Mouse (Mus musculus): ENCODE measurements around the gene Nt5e. TPM values are rescaled to one million over a fixed set of nuclear protein-coding genes. Genes with fewer than 3 reads are reported as not detected.

The Nt5e gene
- polyA plus RNA-seq, 1 experiment from 2014 or later: 1.5 TPM

DNA sequence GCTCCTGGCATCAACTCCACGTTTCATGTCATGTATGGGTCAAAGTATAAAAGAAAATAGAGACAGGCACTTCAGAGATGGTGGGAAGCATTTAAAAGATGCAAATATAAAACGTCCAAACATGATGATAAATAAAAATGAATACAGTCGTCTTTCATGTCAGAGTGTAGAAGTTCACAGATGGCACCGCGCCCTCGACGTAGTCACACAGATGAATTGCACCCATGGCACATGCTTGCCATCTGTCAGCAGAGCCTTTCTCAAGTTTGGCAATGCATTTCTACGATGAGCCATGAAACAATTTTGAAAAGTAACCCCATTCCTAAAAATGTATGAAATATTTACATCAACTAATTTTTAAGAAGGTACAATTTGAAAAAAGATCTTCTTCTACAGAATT lies 67.9 kb downstream of the Nt5e start:
- Histone ChIP-seq H3K4me3 (ENCODE audit: low read depth, low read length) (no peak overlapping the region), H3K4me2 (ENCODE audit: low read length) (no peak overlapping the region), H3K27ac (ENCODE audit: low read length) (no peak overlapping the region), H3K27me3 (ENCODE audit: control insufficient read depth, insufficient read depth, low read depth, low read length) (no peaks in the 10 kb centered on the region), H3K36me3 (ENCODE audit: control insufficient read depth, insufficient read depth, low read length) (peaks cover 22% of the 10 kb centered on the region), H3K4me1 (ENCODE audit: control insufficient read depth, insufficient read depth, low read length) (no peaks in the 10 kb centered on the region), H3K9me3 (replicated peaks; ENCODE audit: control insufficient read depth, low read length, poor library complexity, severe bottlenecking) (no peaks in the 10 kb centered on the region), H3K9ac (ENCODE audit: low read depth, low read length) (no peak overlapping the region)
- ATAC-seq: no peak
- WGBS: 81% methylated on average over 8 of the region's 8 CpGs

DNA sequence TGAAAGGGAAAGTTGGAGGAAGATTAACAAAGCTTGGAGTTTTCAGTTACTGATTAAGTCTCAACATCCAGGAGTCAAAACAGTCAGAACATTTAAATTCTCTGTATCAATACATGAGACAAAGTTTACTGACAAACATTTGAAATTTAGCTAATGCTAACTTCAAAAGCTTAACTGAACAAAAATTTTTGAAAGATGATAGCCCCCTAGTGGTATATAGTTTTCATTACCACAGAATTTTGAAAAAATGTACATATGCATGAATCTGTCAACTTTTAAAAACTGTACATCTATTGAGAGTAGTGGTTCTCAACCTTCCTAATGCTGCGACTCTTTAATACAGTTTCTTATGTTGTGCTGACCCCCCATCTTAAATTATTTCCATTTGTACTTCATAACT lies 71.5 kb downstream of the Nt5e start:
- Histone ChIP-seq H3K27ac (ENCODE audit: low read length) (no peak overlapping the region), H3K9ac (ENCODE audit: low read depth, low read length) (no peak overlapping the region), H3K4me3 (ENCODE audit: low read depth, low read length) (no peak overlapping the region), H3K4me1 (ENCODE audit: control insufficient read depth, insufficient read depth, low read length) (no peaks in the 10 kb centered on the region), H3K36me3 (ENCODE audit: control insufficient read depth, insufficient read depth, low read length) (peaks cover 11% of the 10 kb centered on the region), H3K9me3 (replicated peaks; ENCODE audit: control insufficient read depth, low read length, poor library complexity, severe bottlenecking) (no peaks in the 10 kb centered on the region), H3K27me3 (ENCODE audit: control insufficient read depth, insufficient read depth, low read depth, low read length) (no peaks in the 10 kb centered on the region), H3K4me2 (ENCODE audit: low read length) (no peak overlapping the region)
- WGBS: 82% methylated on average over 1 of the region's 1 CpGs
- no peak for ATAC-seq

DNA sequence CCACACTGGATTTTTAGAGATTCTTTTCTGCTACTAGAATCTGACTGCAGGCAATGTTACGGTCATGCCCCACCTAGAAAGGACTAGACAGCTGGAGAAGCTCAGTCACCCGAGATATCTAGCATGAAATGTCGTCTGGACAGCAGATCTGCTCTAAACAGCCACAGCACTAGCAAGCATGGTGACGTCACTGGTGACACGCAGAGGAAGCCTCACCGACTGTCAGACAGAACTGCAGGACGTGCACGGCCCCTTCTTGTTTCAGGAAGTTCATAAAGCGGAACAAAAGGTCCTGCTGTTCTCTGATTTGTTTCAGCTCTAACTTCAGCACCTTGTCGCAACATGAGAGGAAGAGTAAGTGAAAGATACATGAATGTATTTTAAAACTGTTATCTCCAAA lies 77.1 kb downstream of the Nt5e start:
- WGBS: 72% methylated on average over 10 of the region's 10 CpGs
- no peak for ATAC-seq
- H3K9me3 ChIP-seq (replicated peaks; ENCODE audit: control insufficient read depth, low read length, poor library complexity, severe bottlenecking): no peaks in the 10 kb centered on the region

DNA sequence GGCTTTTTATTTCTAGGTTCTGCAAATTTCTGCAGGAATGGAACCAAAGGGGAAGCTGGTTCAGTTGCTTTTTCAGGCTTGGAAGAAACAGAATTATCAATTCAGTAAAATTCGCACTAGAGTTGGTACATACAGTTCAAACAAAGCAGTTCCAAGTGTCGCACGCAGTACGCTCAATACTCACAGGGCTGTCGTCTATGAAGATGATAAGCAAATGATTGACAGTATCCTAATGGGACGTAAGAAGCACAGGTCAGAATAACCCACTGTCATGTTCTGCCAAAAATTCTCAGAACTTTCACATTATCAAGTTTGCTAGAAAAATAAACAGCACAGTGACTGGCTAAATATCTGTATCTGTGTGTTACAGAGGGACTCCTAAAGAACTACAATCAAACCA lies 77.5 kb downstream of the Nt5e start:
- H3K4me3 ChIP-seq (ENCODE audit: low read depth, low read length): no peak overlapping the region
- no peak overlapping the region for H3K4me2 ChIP-seq (ENCODE audit: low read length)
- no peaks in the 10 kb centered on the region for H3K27me3 ChIP-seq (ENCODE audit: control insufficient read depth, insufficient read depth, low read depth, low read length)
- H3K9me3 ChIP-seq (replicated peaks; ENCODE audit: control insufficient read depth, low read length, poor library complexity, severe bottlenecking): no peaks in the 10 kb centered on the region
- no peaks in the 10 kb centered on the region for H3K4me1 ChIP-seq (ENCODE audit: control insufficient read depth, insufficient read depth, low read length)
- peaks cover 11% of the 10 kb centered on the region for H3K36me3 ChIP-seq (ENCODE audit: control insufficient read depth, insufficient read depth, low read length)
- no peak overlapping the region for H3K27ac ChIP-seq (ENCODE audit: low read length)
- ATAC-seq: no peak
- H3K9ac ChIP-seq (ENCODE audit: low read depth, low read length): no peak overlapping the region
- WGBS: 93% methylated on average over 6 of the region's 6 CpGs

More for the DNA sequence above, 77.1 kb downstream of the Nt5e start:
- Histone ChIP-seq H3K9ac (ENCODE audit: low read depth, low read length) (no peak overlapping the region), H3K27ac (ENCODE audit: low read length) (no peak overlapping the region), H3K27me3 (ENCODE audit: control insufficient read depth, insufficient read depth, low read depth, low read length) (no peaks in the 10 kb centered on the region), H3K4me3 (ENCODE audit: low read depth, low read length) (no peak overlapping the region), H3K36me3 (ENCODE audit: control insufficient read depth, insufficient read depth, low read length) (peaks cover 8% of the 10 kb centered on the region), H3K4me2 (ENCODE audit: low read length) (no peak overlapping the region), H3K4me1 (ENCODE audit: control insufficient read depth, insufficient read depth, low read length) (no peaks in the 10 kb centered on the region)

DNA sequence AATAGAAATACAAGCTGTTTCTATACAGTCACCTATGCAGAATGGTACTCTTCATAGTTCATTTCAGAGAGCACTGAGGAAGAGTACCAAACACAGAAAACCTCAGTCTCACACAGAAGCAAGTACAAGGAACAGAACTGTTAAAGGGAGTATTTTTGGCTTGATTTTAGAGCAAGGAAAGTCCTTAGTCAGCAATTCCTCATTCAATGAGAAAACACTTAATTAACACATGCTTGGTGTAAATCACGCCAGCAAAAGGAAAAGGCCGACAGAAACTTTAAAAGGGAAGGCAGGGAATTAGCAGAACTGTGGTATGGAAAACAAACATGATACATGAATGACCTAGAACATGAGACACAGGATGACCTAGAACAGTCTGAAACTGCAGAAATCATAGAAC lies 83.0 kb downstream of the Nt5e start:
- ATAC-seq: no peak
- Histone ChIP-seq H3K27ac (ENCODE audit: low read length) (no peak overlapping the region), H3K4me2 (ENCODE audit: low read length) (no peak overlapping the region), H3K36me3 (ENCODE audit: control insufficient read depth, insufficient read depth, low read length) (peaks cover 6% of the 10 kb centered on the region), H3K9me3 (replicated peaks; ENCODE audit: control insufficient read depth, low read length, poor library complexity, severe bottlenecking) (no peaks in the 10 kb centered on the region), H3K27me3 (ENCODE audit: control insufficient read depth, insufficient read depth, low read depth, low read length) (no peaks in the 10 kb centered on the region), H3K9ac (ENCODE audit: low read depth, low read length) (no peak overlapping the region), H3K4me3 (ENCODE audit: low read depth, low read length) (no peak overlapping the region), H3K4me1 (ENCODE audit: control insufficient read depth, insufficient read depth, low read length) (no peaks in the 10 kb centered on the region)
- 94% methylated on average over 2 of the region's 2 CpGs for WGBS

DNA sequence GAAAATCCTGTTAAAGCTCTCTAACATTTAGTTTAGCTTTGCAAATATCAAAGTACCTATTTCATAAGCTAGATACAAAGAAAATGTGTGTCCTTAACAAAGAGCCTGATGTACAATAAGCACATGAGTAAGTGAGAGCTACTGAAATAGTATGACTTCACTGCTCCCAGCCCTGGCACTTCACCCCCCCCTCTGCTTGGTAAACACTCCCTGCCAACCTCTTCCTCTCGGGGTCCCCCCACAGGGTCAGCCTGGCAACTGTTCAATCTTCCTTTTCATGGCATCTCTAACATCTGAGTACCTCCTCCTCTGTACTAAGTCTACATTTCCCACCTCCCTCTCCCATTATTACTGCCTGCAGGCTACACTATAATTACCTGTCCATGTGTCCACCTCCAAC lies 89.8 kb downstream of the Nt5e start:
- no peak overlapping the region for H3K27ac ChIP-seq (ENCODE audit: low read length)
- H3K36me3 ChIP-seq (ENCODE audit: control insufficient read depth, insufficient read depth, low read length): peaks cover 8% of the 10 kb centered on the region
- ATAC-seq: no peak
- no peaks in the 10 kb centered on the region for H3K27me3 ChIP-seq (ENCODE audit: control insufficient read depth, insufficient read depth, low read depth, low read length)
- H3K4me1 ChIP-seq (ENCODE audit: control insufficient read depth, insufficient read depth, low read length): no peaks in the 10 kb centered on the region
- WGBS: 65% methylated on average over 1 of the region's 1 CpGs
- H3K9ac ChIP-seq (ENCODE audit: low read depth, low read length): no peak overlapping the region
- no peaks in the 10 kb centered on the region for H3K9me3 ChIP-seq (replicated peaks; ENCODE audit: control insufficient read depth, low read length, poor library complexity, severe bottlenecking)
- H3K4me3 ChIP-seq (ENCODE audit: low read depth, low read length): no peak overlapping the region
- H3K4me2 ChIP-seq (ENCODE audit: low read length): no peak overlapping the region

Other genes starting within 250 kb of the Nt5e start
- gene Snx14, start 111.8 kb downstream of the Nt5e start, polyA plus RNA-seq (2015; fragmentation: Nextera tagmentation; extraction: Ambion mirVana): 42.5 and 43.4 TPM in 2 replicates
- gene Gm20537, start 129.4 kb downstream of the Nt5e start, polyA plus RNA-seq (2015; fragmentation: Nextera tagmentation; extraction: Ambion mirVana): 0.35 and 0.66 TPM in 2 replicates
- 75.2 and 87.6 TPM in 2 replicates for gene Syncrip, start 155.4 kb downstream of the Nt5e start, polyA plus RNA-seq (2015; fragmentation: Nextera tagmentation; extraction: Ambion mirVana)
- gene Zfp949, start 220.8 kb downstream of the Nt5e start, polyA plus RNA-seq (2015; fragmentation: Nextera tagmentation; extraction: Ambion mirVana): 20.0 and 22.4 TPM in 2 replicates